Mouse (Mus musculus) heart, adult 2 months (tissue): ENCODE results near the gene Katna1.

ENCODE experiments used
- CTCF ChIP-seq: fragments of 200-600 bp; IDR thresholded peaks from 2 replicates; pipeline ENCODE4 v1.8.1; 2022; ENCODE audit warnings: antibody characterized with exemption, mild to moderate bottlenecking, moderate library complexity
- EP300 ChIP-seq: fragments of 200-500 bp; IDR thresholded peaks from 2 replicates; pipeline ENCODE4 v1.6.1; 2011; ENCODE audit warnings: low read depth, low read length, control low read depth; ENCODE audit not compliant: insufficient read depth

DNA sequence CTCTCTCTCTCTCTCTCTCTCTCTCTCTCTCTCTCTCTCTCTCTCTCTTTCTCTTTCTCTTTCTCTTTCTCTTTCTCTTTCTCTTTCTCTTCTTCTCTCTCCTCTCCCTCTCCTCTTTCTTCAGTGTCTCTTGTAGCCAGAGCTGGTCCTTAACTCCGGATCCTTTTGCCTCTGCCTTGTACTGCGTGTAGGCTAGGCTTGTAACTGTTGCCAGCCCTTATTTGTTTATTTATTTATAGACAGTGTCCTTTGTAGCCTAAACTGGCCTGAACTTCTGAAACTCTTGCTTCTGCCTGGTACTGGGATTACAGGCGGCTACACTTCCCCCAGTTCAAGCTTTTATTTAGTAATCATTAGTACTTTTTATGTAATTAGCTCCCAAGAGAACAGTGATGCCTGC lies 1.2 kb downstream of the Katna1 start:
- TF ChIP-seq CTCF (no peak), EP300 (no peak)
